Mouse (Mus musculus) MEL (cell line): ENCODE measurements around the gene Timp2.
"Not testable (repeated sequence)": the region's sequence is repeated elsewhere in the genome, so short reads cannot be mapped to it uniquely, and the experiment has no call there.

ENCODE experiments used
- BHLHE40 ChIP-seq: IDR thresholded peaks from 2 replicates; pipeline ENCODE4 v1.6.1; 2012; ENCODE audit warnings: low read depth, mild to moderate bottlenecking, inconsistent platforms, low read length, improper control_type of control experiment, borderline replicate concordance
- CTCF ChIP-seq, 3 experiments: IDR thresholded peaks in 2 of 3; conservative IDR thresholded peaks in 1 of 3; 2 replicates each; pipeline ENCODE4 v1.5.1; 2011 to 2012; ENCODE audit warnings: low read length in 3 of 3, low read depth in 2 of 3, mild to moderate bottlenecking in 2 of 3, improper control_type of control experiment in 1 of 3, inconsistent platforms in 1 of 3, mixed read lengths in 1 of 3, moderate library complexity in 1 of 3; ENCODE audit not compliant: control insufficient read depth in 1 of 3, insufficient read depth in 1 of 3, poor library complexity in 1 of 3, severe bottlenecking in 1 of 3
- E2F4 ChIP-seq: IDR thresholded peaks from 2 replicates; pipeline ENCODE4 v1.6.1; 2011; ENCODE audit warnings: low read depth, low read length, improper control_type of control experiment, borderline replicate concordance
- EP300 ChIP-seq, 2 experiments: IDR thresholded peaks; 2 replicates each; pipeline ENCODE4 v1.6.1; 2011; ENCODE audit warnings: improper control_type of control experiment in 2 of 2, low read length in 2 of 2, low read depth in 1 of 2, mild to moderate bottlenecking in 1 of 2
- GATA1 ChIP-seq: IDR thresholded peaks from 2 replicates; pipeline ENCODE4 v1.6.1; 2011; ENCODE audit warnings: low read depth, low read length, improper control_type of control experiment
- KAT2A ChIP-seq: conservative IDR thresholded peaks from 2 replicates; pipeline ENCODE4 v1.6.1; 2012; ENCODE audit warnings: low read depth, low read length, improper control_type of control experiment, inconsistent platforms
- MAFK ChIP-seq: IDR thresholded peaks from 2 replicates; pipeline ENCODE4 v1.6.1; 2011; ENCODE audit warnings: low read depth, mild to moderate bottlenecking, low read length, improper control_type of control experiment, borderline replicate concordance
- POLR2A ChIP-seq, 2 experiments: IDR thresholded peaks; 2 replicates each; pipeline ENCODE4 v1.6.1; 2011 to 2012; ENCODE audit warnings: low read length in 2 of 2, mild to moderate bottlenecking in 2 of 2, control low read depth in 1 of 2, improper control_type of control experiment in 1 of 2, low read depth in 1 of 2, moderate library complexity in 1 of 2; ENCODE audit not compliant: control insufficient read depth in 1 of 2, insufficient read depth in 1 of 2, poor library complexity in 1 of 2
- POLR2AphosphoS5 ChIP-seq: IDR thresholded peaks from 2 replicates; pipeline ENCODE4 v1.6.1; 2012; ENCODE audit warnings: low read depth, borderline replicate concordance, mild to moderate bottlenecking, inconsistent platforms, low read length, moderate library complexity, mixed read lengths
- RAD21 ChIP-seq: IDR thresholded peaks from 2 replicates; pipeline ENCODE4 v1.6.1; 2011; ENCODE audit warnings: mild to moderate bottlenecking, low read depth, low read length, improper control_type of control experiment
- TCF12 ChIP-seq: IDR thresholded peaks from 2 replicates; pipeline ENCODE4 v1.6.1; 2014; ENCODE audit warnings: low read depth, mild to moderate bottlenecking, inconsistent platforms, low read length, improper control_type of control experiment, moderate library complexity
- UBTF ChIP-seq: IDR thresholded peaks from 2 replicates; pipeline ENCODE4 v1.6.1; 2012; ENCODE audit warnings: low read depth, mild to moderate bottlenecking, inconsistent platforms, low read length, improper control_type of control experiment, moderate library complexity, borderline replicate concordance; ENCODE audit not compliant: insufficient read depth
- ZC3H11A ChIP-seq: IDR thresholded peaks from 2 replicates; pipeline ENCODE4 v1.6.1; 2012; ENCODE audit warnings: low read depth, mild to moderate bottlenecking, inconsistent platforms, low read length, improper control_type of control experiment

DNA sequence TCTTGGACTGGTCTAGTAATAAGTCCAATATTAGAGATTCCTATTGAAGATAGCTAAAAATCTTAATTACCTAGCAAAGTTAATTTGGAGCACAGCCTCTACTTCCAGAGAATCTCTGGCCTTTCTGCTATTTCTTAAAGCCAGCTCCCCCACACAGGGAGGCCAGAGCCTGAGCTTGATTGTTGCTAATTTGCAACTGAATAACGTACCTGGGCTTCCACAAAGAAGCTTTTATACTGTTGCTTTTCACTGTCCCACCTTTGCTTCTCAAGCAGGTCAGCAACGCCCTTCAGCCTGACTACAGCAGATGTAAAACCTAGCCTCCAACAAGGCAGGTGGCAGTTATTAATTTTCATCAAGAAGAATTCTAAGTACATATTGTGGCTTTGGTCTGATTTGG lies 47.6 kb downstream of the Timp2 start:
- TF ChIP-seq POLR2A (IDR thresholded peaks at IDR 0.05; ENCODE audit: control insufficient read depth in 1 of 2, insufficient read depth in 1 of 2, low read depth in 1 of 2, low read length in 2 of 2, poor library complexity in 1 of 2); GATA1; ZC3H11A; BHLHE40; EP300 (IDR thresholded peaks at IDR 0.05; ENCODE audit: low read depth in 1 of 2, low read length in 2 of 2); UBTF; RAD21; POLR2AphosphoS5; CTCF (IDR thresholded peaks at IDR 0.05 in 2 of 3, conservative IDR thresholded peaks at IDR 0.05 in 1 of 3; ENCODE audit: control insufficient read depth in 1 of 3, insufficient read depth in 1 of 3, low read depth in 2 of 3, low read length in 3 of 3, poor library complexity in 1 of 3, severe bottlenecking in 1 of 3); TCF12; MAFK; E2F4; KAT2A: not testable (repeated sequence)
